Mouse (Mus musculus): Measurements from ENCODE around the gene Raet1e.
"Not testable (repeated sequence)": the region's sequence is repeated elsewhere in the genome, so short reads cannot be mapped to it uniquely, and the experiment has no call there.

- TF ChIP-seq POLR2AphosphoS2 (IDR thresholded peaks at IDR 0.05; ENCODE audit: low read length); USF1 (IDR thresholded peaks at IDR 0.05; ENCODE audit: low read depth, low read length); CTCF (IDR thresholded peaks at IDR 0.05 in 2 of 3, conservative IDR thresholded peaks at IDR 0.05 in 1 of 3; ENCODE audit: control insufficient read depth in 1 of 3, insufficient read depth in 1 of 3, low read depth in 2 of 3, low read length in 3 of 3, poor library complexity in 1 of 3, severe bottlenecking in 1 of 3); TAL1 (IDR thresholded peaks at IDR 0.05; ENCODE audit: low read length); NRF1 (IDR thresholded peaks at IDR 0.05; ENCODE audit: insufficient read depth, low read depth, low read length, poor library complexity, severe bottlenecking); ZC3H11A (IDR thresholded peaks at IDR 0.05; ENCODE audit: low read depth, low read length); ZKSCAN1 (IDR thresholded peaks at IDR 0.05; ENCODE audit: low read depth, low read length); POLR2A (IDR thresholded peaks at IDR 0.05; ENCODE audit: control insufficient read depth in 1 of 2, insufficient read depth in 1 of 2, low read depth in 1 of 2, low read length in 2 of 2, poor library complexity in 1 of 2); SIN3A (IDR thresholded peaks at IDR 0.05; ENCODE audit: low read length); ELF1 (IDR thresholded peaks at IDR 0.05; ENCODE audit: low read depth, low read length); E2F4 (IDR thresholded peaks at IDR 0.05; ENCODE audit: borderline replicate concordance, low read depth, low read length); RCOR1 (IDR thresholded peaks at IDR 0.05; ENCODE audit: low read depth, low read length); EP300 (IDR thresholded peaks at IDR 0.05; ENCODE audit: low read depth in 1 of 2, low read length in 2 of 2); ETS1 (IDR thresholded peaks at IDR 0.05; ENCODE audit: low read depth, low read length): not testable (repeated sequence)
Observed at GRCm38 (mm10) chr10:22206443-22206842, 48.1 kb downstream of the Raet1e start.

Data from MEL (cell line).